Mouse (Mus musculus) embryo, embryonic 11.5 days (tissue): ENCODE measurements around the gene Orai3.
A peak's percentile ranks its signal among the peaks of the same experiment; 100 is the strongest.
"Not testable (repeated sequence)": the region's sequence is repeated elsewhere in the genome, so short reads cannot be mapped to it uniquely, and the experiment has no call there.

Experiments used
- DNase-seq: peaks from one replicate; pipeline ENCODE4 v3.0.0-alpha.2; 2012; ENCODE audit warnings: low read depth, low spot score

The Orai3 gene

DNA sequence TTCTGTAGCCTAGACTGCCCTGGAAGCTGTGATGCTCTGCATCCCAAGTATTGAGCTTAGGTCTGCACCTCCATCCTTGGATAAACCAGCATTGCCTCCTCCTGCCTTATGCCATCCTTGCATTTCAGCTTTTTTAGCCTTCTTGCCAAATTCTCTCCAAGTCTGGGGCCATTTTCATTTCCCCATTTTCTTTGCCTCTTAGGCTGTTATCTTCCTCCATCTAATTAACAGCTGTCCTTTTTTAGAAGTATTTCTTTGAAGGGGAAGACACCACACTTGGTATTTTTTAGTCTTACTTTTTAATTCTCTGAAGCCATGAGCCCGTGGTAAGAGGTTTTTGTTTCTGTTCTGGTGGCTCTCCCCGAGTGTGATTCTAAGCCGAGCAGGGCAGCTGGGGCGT is 6.0 kb upstream of the Orai3 start:
- no peak for DNase-seq

DNA sequence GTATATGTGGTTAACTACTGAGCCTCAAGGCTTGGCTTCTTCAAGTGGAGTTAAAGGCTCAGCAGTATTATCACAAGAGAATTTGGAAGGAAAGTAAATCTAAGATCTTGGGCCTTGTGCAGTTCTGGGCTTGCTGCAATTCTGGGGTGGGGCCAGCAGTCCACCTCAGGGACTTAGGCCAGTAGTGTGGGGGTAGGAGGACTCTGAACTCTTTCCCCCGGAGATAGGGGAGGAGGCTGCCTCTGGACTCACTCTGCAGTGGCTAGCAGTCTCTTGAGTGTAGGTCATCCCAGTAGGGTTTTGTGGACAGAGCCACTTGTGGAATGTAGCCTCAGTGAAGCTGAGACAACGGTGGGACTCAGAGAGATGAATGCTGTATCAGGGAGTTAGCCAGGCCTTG is 3.9 kb upstream of the Orai3 start:
- DNase-seq: no peak

DNA sequence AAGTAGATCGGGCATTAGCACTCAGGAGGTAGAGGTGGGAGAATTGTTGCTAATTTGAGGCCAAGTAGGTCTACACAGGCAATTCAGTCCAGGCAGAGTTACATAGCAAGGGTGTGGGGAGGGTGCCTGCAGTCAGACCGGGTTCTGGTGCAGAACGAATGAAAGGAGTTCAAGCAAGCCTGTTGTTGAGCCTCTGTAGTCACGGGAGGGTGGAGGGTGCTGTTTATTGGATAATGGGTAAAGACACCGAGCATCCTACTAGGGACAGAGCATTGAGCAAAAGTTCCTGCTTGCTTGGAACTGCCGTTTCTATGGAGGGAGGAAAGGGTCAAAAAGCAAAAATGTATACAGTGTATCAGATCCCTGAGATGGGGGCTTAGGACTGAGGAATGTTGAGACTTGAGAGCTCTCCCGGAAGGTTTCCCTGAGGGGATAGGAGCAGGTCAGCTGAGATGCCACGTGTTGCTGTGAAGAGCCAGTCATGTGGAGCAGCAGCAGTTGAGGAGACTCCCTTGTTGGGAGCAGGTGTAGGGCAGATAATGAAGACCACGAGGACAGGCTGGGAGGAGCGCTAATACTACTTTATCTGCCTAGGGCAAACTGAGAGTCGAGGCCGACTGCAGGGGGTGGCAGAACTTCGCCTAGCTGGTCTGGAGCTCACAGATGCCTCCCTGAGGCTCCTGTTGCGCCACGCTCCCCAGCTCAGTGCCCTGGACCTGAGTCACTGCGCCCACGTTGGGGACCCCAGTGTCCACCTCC is 2.6 kb upstream of the Orai3 start:
- no peak for DNase-seq

DNA sequence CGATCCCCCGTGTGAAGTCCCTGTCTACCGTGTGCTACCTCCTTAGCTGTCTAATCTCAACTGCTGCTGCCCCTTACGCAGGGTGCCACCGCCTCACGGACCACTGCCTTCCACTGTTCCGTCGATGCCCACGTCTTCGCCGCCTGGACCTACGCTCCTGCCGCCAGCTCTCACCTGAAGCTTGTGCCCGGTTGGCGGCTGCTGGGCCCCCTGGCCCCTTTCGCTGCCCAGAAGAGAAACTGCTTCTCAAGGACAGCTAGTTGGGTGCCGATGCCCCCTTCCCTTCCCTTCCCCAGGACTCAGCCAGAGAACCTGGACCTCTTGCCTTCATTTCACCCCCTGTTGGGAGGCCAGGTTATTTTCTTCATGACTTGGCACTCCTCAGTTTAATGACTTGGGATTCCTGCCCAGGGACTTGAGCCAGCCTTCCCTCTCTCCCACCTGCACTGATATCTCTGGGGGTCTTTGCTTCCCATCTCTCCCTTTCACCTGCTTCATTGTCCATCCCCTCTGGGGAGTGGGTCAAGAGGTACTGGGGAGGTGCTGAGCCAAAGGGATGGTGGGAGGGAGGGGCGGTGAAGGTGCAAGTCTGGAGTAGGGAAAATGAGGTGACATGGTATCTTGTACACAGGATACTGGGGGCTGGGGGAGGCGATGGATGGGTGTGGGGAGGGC is 1.8 kb upstream of the Orai3 start:
- DNase-seq: no peak

DNA sequence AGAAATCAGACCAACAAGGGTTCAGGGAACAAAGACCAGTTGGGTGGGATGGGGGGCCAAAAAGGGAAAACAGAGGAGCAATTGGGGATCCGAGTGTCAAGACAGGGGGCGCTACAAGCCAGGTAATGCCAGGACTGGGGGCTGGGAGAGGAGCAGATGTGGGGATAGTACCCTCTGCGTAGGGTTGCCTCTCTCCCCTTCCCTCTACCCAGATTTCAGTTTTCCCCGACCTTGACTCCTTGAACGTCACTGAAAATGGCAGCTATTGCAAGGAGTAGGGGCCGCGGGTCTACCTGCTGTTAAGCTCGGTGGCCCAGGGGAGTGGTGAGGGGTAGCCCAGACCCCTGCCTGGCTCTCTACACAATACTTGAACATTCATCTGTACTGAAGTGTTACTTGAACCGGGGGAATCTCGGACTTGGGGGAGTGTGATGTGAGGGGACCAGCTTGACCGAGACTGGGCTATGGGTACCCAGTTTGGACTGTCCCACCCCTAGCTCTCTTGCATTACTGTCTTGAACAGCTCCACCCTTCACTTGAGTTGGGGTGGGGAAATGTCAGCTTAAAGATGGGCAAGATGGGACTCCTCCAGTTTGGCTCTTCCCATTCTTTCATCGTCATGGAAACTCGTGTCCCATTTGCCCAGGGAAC is 1.1 kb upstream of the Orai3 start:
- no peak for DNase-seq

DNA sequence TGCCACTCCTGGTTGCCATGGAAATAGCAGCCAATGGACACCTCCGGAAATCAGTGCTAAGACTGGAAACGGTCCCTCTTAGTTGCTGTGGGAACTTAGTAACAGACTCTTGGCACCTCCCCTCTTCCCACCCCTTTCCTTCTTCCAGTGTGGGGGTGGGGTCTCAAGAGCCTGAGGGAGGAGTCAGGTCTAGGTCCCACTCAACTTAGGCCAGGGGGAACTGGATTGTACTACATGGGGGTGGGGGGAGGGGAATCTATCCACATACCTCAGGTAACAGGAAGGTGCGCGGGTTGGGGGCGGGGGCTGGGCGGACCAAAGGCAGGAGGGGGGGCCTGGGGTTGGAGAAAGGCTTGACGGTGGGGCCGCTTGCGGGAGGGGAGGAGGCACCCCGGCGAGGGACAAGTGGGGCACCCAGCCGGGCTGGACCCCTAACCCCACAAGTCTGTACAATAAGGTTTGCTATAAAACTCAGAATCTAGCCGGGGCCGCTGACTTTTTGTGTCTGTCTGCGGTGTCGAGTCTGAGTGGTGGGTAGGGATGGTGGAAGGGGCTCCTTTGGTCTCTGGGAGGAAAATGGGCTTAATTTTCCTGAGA is 520 bp upstream of the Orai3 start:
- DNase-seq: peak; percentile 85

DNA sequence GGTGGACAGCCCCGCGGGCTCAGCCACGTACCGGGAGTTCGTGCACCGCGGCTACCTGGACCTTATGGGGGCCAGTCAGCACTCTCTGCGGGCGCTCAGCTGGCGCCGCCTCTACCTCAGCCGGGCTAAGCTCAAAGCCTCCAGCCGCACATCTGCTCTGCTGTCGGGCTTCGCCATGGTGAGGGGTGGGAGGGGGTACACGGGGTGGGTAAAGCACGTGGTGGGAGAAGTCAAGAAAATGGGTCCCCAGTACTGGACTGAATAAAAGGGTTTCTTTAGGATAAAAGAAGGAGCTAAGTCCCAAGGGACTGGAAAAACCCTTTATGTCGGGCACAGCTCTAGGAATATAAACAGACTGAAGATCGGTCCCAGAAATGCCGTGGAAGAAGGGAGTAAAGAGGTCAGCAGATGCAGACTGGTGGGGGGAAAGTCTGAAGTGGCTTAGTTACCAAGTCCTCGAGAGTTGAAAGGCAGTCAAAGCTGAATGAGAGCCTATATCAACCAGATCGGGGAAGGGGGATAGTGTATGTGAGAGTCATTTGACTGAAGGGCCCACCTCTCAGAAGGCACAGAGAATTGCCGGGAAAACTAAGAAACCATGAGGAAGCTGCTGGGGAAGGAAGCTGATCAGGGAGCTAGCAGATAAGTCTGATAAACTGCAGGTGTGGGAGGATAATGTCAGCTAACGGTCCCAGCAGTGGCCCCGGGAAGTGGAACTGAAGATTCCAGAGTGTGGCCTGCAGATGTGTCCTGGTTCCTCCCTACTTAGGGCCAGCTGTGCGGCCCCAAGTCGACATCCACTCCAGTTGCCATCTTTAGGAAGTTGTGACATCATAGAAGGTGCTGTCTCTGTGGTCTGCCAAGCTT is 657 bp downstream of the Orai3 start:
- DNase-seq: no peak

DNA sequence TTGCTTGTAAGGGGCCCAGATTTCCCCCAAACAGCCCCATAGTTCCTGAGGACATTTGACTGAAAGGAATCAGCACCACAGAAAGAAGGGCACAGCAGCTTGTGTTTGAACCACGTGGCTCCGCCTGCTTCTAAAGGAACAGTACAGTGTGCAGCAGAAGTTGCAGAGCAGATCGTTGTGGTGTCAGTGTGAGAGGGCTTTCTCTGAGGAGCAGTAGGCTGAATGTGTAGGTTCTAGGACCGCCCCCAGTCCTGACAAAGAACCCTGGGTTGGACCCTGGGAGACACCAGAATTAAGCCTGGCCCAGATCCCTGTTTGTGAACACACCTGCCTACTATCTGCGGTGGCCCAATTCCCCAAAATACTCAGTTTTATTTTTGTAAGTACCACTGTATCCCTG is 1.6 kb downstream of the Orai3 start:
- DNase-seq: no peak

DNA sequence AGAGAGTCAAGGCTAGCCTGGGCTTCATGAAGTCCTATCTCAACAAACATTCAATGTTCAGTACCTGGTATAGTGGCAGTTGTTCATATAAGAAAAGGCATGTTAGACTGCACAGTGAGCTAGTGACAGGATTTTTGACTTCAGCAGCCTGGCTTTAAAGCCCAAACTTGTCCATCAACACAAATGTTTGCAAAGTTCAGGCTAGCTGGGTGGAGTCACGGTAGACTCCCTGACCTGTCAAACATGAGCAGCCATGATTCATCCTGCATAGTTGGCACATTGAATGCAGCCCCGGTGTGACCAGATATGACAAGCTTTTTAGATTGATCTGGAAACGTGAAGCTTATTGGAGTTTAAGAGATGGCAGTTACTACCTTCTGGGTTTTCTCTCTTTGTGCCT is 2.5 kb downstream of the Orai3 start:
- no peak for DNase-seq

DNA sequence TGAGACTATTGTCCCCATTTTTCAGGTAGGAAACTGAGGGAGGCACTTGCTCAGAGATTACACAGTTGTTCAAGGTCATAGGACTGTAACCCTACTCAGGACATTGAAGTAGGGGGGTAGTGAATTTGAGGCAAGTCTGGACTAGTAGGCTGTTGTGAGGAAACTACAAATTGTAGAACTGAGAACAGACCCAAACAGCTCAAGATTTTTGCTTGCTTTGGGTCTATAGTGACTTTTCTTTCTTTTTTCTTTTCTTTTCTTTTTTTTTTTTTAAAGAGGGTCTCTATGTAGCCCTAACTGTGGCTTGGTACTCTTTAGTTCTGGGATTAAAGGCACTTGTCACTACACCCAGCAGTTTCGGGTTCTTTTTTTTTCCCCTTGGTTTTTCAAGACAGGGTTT is 2.9 kb downstream of the Orai3 start:
- DNase-seq: no peak

DNA sequence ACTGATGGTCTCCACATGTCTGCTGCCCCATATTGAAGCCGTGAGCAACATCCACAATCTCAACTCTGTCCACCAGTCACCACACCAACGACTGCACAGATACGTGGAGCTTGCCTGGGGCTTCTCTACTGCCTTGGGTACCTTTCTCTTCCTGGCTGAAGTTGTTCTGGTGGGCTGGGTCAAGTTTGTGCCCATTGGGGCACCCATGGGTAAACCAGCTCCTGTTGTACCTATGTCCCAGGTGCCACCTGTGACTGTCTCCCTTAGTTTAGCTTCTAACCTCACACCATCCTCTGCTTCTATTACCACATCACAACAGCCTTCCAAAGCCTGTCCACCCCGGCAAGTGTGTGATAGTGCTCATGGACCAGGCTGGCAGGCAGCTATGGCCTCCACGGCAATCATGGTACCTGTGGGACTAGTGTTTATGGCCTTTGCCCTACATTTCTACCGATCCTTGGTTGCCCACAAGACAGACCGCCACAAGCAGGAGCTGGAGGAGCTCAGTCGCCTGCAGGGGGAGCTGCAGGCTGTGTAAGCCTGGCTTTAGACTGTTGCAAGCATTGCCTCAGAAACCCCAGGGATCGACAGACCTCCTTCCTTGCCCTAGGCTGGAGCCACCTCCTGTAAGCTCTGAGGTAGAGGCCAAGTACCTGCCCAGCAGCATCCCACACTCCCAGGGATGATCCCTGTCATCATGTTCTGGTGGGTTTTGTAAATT is 4.2 kb downstream of the Orai3 start:
- DNase-seq: peak; percentile 70

DNA sequence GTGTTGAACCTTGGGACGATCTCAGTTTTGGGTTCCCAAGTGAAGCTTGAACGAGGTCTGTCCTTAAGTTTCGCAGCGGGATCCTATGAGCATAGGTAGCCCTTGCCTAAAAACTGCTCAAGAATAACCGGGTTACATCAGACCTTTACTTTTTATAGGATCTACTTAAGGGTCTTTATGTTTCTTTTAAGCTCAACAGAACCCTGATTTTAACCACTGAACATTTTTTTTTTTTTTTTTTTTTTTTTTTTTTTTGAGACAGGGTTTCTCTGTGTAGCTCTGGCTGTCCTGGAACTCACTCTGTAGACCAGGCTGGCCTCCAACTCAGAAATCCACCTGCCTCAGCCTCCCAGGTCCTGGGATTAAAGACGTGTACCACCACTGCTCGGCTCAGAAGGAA is 6.2 kb downstream of the Orai3 start:
- not testable (repeated sequence) for DNase-seq

DNA sequence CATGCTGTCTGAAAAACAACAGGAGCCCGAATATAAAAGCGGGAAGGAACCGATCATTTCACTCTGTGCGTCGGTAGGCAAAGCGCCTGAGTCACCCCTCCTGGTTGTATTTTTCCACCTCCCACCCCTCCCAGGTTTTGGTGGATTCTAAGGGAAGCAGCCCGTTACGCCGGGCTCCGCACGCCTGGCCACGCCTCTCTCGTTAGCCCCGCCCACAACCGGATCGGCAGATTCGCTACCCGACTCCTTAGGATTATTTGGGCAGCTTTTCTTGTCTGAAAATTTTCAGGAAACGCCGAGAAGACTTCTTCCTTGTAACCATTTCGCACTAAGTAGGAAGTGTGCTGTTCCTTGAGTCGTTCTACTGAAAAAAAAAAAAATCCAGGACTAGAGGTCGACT is 6.8 kb downstream of the Orai3 start, which contains the start of gene Setd1a:
Setd1a (plus strand) TSS at position 245 of the 400 bp plus-strand sequence.
- peak; percentile 74 for DNase-seq

DNA sequence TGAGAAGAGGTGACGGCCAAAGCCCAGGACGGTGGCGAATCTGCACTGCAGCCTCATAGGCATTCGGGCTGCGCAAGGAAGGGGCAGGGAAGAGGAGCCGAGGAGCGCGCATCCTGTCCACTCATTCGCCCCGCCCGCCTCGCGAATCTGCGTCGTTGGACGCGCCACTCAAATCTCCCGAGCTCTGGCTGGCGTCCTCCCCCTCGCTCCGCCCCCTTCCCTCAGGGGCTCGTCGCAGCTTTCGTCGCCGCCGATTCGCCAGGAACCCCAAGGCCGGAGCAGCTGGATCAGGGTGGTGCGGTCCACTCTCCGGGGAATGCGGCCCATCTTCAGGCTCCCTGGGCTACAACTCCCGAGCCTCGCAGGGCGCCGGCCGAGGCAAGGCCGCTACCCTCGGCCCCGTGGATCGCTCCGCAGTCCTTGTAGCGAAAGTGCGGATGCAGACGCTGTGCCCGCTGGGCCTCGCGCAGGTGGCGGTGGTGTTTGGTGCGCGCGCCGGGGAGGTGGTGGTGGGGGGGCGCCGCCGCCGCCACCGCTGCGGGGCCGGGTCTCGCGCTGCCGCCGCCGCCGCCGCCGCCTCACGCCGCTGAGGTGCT is 7.4 kb downstream of the Orai3 start:
- peak; percentile 95 for DNase-seq

DNA sequence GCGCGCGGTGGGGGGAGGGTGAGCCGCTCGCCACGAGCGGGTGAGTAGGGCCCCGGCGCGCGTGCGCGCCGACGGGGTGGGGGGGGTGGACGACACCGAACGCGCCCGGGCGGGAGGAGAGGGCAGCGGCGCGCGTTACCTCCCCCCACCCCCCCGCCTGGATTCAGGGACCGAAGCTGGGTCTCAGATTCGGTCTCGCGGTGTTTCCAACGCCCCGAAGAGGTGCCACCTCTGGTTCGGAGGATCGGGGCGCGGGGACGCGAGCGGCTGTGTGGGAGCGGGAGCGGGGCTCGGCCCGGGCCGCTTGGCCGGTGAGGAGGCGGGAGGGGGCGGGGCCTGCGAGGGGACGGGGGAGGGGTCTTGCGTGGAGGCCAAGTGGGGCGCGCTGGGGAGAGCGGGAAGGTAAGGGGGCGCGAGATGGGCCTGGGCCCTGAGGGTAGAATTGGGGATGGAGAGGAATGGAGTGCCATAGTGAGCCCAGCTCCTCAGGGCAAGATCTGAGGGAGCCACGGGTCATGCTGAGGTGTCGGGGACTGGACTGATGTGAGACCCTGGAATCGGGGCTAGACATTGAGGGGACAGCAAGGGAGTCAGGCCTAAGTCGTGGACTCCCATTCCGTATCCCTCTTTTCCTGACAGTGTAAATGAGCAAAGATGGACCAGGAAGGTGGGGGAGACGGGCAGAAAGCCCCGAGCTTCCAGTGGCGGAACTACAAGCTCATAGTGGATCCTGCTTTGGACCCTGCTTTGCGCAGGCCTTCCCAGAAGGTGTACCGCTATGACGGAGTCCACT is 8.1 kb downstream of the Orai3 start:
- DNase-seq: peak; percentile 38

DNA sequence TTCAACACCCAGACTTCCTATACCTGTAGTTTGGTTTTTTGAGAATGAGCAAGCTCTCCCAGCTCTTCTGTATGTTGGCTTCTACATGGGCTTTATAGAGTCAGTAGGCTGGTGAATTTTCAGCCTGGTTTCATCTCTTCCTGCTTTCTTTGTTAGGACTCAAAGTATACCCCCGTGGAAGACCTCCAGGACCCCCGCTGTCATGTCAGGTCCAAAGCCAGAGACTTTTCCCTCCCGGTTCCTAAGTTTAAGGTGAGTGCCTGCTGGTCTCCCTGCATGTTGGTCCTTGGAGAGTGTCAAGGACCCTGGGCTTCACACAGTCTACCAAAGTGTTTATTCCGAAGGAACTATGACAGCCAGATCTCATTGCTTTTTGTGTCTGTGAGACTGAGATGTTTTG is 8.7 kb downstream of the Orai3 start:
- DNase-seq: no peak

DNA sequence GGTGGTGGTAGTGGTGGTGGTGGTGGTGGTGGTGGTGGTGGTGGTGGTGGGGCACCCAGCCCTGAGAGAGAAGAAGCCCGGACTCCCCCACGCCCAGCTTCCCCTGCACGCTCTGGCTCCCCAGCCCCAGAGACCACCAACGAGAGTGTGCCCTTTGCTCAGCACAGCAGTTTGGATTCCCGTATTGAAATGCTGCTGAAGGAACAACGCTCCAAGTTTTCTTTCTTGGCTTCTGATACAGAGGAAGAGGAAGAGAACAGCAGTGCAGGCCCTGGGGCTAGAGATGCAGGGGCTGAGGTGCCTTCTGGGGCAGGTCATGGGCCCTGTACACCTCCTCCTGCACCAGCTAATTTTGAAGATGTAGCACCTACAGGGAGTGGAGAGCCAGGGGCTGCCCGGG is 15.7 kb downstream of the Orai3 start, which contains the start of gene Gm49388:
Gm49388 (plus strand) TSS at position 301 of the 400 bp plus-strand sequence.
- no peak for DNase-seq

DNA sequence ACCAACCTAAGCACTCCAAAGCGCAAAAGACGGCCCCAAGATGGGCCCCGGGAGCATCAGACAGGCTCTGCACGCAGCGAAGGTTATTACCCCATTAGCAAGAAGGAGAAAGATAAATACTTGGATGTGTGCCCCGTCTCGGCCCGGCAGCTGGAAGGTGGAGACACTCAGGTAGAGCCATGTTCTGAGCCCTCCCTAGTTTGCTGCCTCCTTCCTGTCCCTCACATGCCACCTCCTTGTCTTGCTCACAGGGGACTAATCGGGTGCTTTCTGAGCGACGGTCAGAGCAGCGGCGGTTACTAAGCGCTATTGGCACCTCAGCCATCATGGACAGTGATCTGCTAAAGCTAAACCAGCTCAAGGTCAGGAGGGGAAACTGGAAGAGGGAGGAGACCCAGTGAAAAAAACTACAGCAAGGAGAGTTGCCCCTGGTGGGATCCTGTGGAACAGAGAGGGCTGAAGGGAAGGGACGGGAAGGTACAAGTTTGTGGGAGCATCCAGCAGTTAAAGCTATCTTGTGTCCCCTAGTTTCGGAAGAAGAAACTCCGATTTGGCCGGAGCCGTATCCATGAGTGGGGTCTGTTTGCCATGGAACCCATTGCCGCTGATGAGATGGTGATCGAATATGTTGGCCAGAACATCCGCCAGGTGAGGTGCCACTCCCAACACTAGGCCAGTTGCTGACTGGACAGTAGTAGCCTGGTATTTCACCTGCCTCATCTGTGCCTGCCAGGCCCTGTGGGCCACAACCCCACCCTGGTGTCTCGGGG is 27.6 kb downstream of the Orai3 start:
- DNase-seq: no peak

DNA sequence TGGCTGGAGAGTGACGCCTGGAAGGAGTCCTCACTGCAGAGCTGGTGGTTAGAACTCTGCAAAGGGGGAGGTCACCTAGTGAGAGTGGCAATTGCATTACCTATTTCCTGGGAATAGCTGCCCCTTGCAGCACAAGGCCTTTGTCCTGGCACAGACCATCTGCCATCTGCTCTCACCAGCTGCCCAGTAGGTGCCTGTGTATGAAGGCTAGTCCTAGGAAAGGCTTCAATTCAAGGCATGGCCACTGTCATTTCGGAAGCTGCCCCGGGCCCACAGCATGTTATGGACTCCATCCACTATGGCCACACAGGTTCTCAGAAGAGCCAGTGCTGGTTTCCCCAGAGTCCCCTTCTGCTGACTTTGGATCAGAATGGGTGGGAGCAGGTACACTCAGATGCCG is 29.0 kb downstream of the Orai3 start:
- DNase-seq: no peak
